Mouse (Mus musculus): ENCODE data around the gene Elovl7. TPM values are rescaled to one million over a fixed set of nuclear protein-coding genes. Genes with fewer than 3 reads are reported as not detected.
A peak's percentile ranks its signal among the peaks of the same experiment; 100 is the strongest.

Elovl7 gene
- polyA plus RNA-seq, 1 experiment from 2014 or later = 24.6 TPM

DNA sequence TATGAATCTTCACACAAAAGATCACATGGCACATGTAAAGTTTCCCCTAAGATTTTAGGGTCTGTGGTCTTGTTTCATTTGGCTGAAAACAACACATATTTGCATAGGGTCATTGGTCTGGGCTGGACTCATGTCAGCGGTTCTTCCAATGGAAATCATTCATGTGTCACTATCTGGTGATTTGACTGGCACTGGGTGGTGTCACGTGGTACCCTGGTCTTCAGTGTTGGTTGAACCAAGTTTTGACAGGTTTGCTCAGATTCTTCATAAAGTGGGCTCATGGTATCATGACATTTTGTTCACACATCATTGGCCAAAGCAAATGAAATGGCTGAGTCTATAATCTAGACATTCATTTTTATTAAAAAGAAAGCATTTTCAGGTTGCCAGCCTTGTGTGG is 103.2 kb downstream of the Elovl7 start:
- 92% methylated on average over 2 of the region's 2 CpGs for WGBS
- no peak overlapping the region for H3K27ac ChIP-seq (ENCODE audit: low read length)
- no peaks in the 10 kb centered on the region for H3K27me3 ChIP-seq (ENCODE audit: control insufficient read depth, insufficient read depth, low read length)
- H3K9ac ChIP-seq (replicated peaks; ENCODE audit: low read depth, low read length) = no peak overlapping the region
- H3K4me3 ChIP-seq (ENCODE audit: low read depth, low read length) = peak overlapping the region; percentile 76; the same call in 1 of the 2 replicates
- H3K4me2 ChIP-seq (replicated peaks; ENCODE audit: low read depth, low read length) = peak overlapping the region; percentile 92
- no peak for ATAC-seq (ENCODE audit: insufficient number of reproducible peaks, insufficient read depth, low FRiP score, low read depth)
- 0 out of 2 replicates have a peak, but pooled peaks cover 5% of the 10 kb centered on the region for H3K4me1 ChIP-seq (ENCODE audit: control insufficient read depth, insufficient read depth, low read length)
- no peaks in the 10 kb centered on the region for H3K36me3 ChIP-seq (ENCODE audit: control insufficient read depth, insufficient read depth, low read length)
- H3K9me3 ChIP-seq (ENCODE audit: control insufficient read depth, low read depth, low read length) = no peaks in the 10 kb centered on the region

DNA sequence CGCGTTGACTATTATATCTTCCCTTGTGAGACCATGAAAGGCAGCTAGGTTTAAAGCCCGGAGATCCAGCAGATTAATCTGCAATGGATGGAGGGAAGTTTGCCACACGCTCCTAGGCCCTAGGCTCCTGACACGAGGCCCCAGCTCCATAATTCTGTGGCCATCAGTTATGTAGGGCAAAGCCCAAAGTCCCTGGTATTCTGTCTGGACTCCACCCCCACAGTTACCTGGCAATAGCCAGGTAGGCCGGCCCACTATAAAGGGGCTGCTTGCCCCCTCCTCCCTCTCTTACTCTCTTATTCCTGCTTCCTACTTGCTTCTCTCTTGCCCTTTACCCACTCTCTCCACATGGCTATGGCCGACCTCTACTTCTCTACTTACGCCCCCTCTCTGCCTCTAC is 104.8 kb downstream of the Elovl7 start:
- no peak overlapping the region for H3K9ac ChIP-seq (replicated peaks; ENCODE audit: low read depth, low read length)

DNA sequence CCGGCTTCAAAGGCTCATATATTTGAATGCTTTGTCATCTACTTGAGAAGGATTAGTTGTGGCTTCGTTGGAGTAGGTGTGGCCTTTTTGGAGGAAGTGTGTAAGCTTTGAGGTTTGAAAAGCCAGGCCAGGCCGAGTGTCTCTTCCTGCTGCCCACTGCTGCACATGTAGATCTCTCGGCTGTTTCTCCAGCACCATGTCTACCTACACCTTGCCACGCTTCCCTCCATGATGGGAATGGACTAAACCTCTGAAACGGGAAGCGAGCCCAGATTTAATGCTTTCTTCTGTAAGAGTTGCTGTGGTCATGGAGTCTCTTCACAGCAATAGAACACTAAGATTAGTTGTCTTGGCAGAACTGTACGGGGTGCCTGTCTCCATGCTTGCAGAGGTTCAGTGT is 106.0 kb downstream of the Elovl7 start:
- no peaks in the 10 kb centered on the region for H3K27me3 ChIP-seq (ENCODE audit: control insufficient read depth, insufficient read depth, low read length)
- H3K9me3 ChIP-seq (ENCODE audit: control insufficient read depth, low read depth, low read length) = no peaks in the 10 kb centered on the region
- H3K36me3 ChIP-seq (ENCODE audit: control insufficient read depth, insufficient read depth, low read length) = peaks cover 8% of the 10 kb centered on the region
- no peak overlapping the region for H3K4me3 ChIP-seq (ENCODE audit: low read depth, low read length)
- ATAC-seq (ENCODE audit: insufficient number of reproducible peaks, insufficient read depth, low FRiP score, low read depth) = no peak
- no peak overlapping the region for H3K27ac ChIP-seq (ENCODE audit: low read length)
- no peak overlapping the region for H3K9ac ChIP-seq (replicated peaks; ENCODE audit: low read depth, low read length)
- 88% methylated on average over 8 of the region's 8 CpGs for WGBS
- H3K4me2 ChIP-seq (replicated peaks; ENCODE audit: low read depth, low read length) = no peak overlapping the region
- H3K4me1 ChIP-seq (ENCODE audit: control insufficient read depth, insufficient read depth, low read length) = 0 out of 2 replicates have a peak, but pooled peaks cover 5% of the 10 kb centered on the region

More for the DNA sequence above, 104.8 kb downstream of the Elovl7 start:
- Histone ChIP-seq H3K27me3 (ENCODE audit: control insufficient read depth, insufficient read depth, low read length) (no peaks in the 10 kb centered on the region), H3K4me3 (ENCODE audit: low read depth, low read length) (no peak overlapping the region), H3K9me3 (ENCODE audit: control insufficient read depth, low read depth, low read length) (no peaks in the 10 kb centered on the region), H3K36me3 (ENCODE audit: control insufficient read depth, insufficient read depth, low read length) (no peaks in the 10 kb centered on the region; the same call in 1 of the 2 replicates), H3K4me2 (replicated peaks; ENCODE audit: low read depth, low read length) (no peak overlapping the region), H3K4me1 (ENCODE audit: control insufficient read depth, insufficient read depth, low read length) (0 out of 2 replicates have a peak, but pooled peaks cover 5% of the 10 kb centered on the region), H3K27ac (ENCODE audit: low read length) (no peak overlapping the region)
- ATAC-seq (ENCODE audit: insufficient number of reproducible peaks, insufficient read depth, low FRiP score, low read depth) = no peak
- 94% methylated on average over 8 of the region's 8 CpGs for WGBS

DNA sequence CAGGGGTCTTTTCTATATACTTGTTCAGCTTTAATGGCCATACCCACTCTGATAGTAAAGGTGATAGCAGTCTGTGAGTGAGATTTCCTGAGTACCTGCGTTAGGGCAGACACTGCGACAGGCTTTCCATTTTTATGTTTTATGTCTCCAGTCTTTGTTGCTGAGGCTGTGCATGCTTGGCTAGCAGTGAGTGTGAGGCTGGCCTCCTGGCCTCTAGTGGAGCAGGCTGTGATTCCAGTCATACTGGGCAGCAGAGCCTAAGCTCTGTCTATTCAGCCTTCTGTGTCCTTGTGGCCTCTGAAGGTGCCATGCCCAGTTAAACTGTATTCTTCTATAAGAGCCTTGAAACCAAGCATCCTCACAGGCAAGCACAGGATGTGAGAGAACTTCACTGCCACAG is 108.3 kb downstream of the Elovl7 start:
- 83% methylated on average over 2 of the region's 2 CpGs for WGBS
- no peak overlapping the region for H3K4me2 ChIP-seq (replicated peaks; ENCODE audit: low read depth, low read length)
- H3K36me3 ChIP-seq (ENCODE audit: control insufficient read depth, insufficient read depth, low read length) = peaks cover 8% of the 10 kb centered on the region
- no peaks in the 10 kb centered on the region for H3K9me3 ChIP-seq (ENCODE audit: control insufficient read depth, low read depth, low read length)
- H3K27me3 ChIP-seq (ENCODE audit: control insufficient read depth, insufficient read depth, low read length) = no peaks in the 10 kb centered on the region
- H3K9ac ChIP-seq (replicated peaks; ENCODE audit: low read depth, low read length) = no peak overlapping the region
- no peaks in the 10 kb centered on the region for H3K4me1 ChIP-seq (ENCODE audit: control insufficient read depth, insufficient read depth, low read length)
- no peak for ATAC-seq (ENCODE audit: insufficient number of reproducible peaks, insufficient read depth, low FRiP score, low read depth)
- H3K4me3 ChIP-seq (ENCODE audit: low read depth, low read length) = no peak overlapping the region
- H3K27ac ChIP-seq (ENCODE audit: low read length) = no peak overlapping the region

GRCm38 (mm10) chr13:108323317-108323716 is 109.1 kb downstream of the Elovl7 start:
- 91% methylated on average over 2 of the region's 2 CpGs for WGBS
- H3K4me2 ChIP-seq (replicated peaks; ENCODE audit: low read depth, low read length) = no peak overlapping the region
- H3K9ac ChIP-seq (replicated peaks; ENCODE audit: low read depth, low read length) = no peak overlapping the region
- no peak for ATAC-seq (ENCODE audit: insufficient number of reproducible peaks, insufficient read depth, low FRiP score, low read depth)
- peaks cover 8% of the 10 kb centered on the region for H3K36me3 ChIP-seq (ENCODE audit: control insufficient read depth, insufficient read depth, low read length)
- no peaks in the 10 kb centered on the region for H3K4me1 ChIP-seq (ENCODE audit: control insufficient read depth, insufficient read depth, low read length)
- no peaks in the 10 kb centered on the region for H3K9me3 ChIP-seq (ENCODE audit: control insufficient read depth, low read depth, low read length)
- no peaks in the 10 kb centered on the region for H3K27me3 ChIP-seq (ENCODE audit: control insufficient read depth, insufficient read depth, low read length)
- no peak overlapping the region for H3K4me3 ChIP-seq (ENCODE audit: low read depth, low read length)
- H3K27ac ChIP-seq (ENCODE audit: low read length) = no peak overlapping the region

GRCm38 (mm10) chr13:108323866-108324829 is 109.9 kb downstream of the Elovl7 start:
- no peak for ATAC-seq (ENCODE audit: insufficient number of reproducible peaks, insufficient read depth, low FRiP score, low read depth)
- no peak overlapping the region for H3K27ac ChIP-seq (ENCODE audit: low read length)

DNA sequence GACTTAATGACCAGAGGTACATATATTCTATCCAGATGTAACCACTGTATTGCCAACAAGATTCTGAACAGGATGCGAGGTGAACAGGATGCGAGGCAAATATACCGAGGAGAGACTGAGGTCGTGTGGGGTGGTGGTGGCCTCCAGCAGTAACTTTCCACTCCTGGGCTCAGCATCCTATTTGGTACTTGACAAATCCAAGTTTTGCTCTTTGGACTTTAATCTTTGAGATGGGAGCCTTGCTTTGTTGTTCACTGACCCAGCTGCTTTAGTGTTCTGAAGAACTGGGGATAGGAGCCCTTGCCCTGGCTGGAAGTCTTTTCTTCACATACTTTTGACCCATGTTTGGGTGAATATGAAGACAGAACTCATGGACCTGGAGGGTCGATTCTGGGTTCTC is 111.7 kb downstream of the Elovl7 start:
- ATAC-seq (ENCODE audit: insufficient number of reproducible peaks, insufficient read depth, low FRiP score, low read depth) = no peak
- no peak overlapping the region for H3K27ac ChIP-seq (ENCODE audit: low read length)
- H3K27me3 ChIP-seq (ENCODE audit: control insufficient read depth, insufficient read depth, low read length) = no peaks in the 10 kb centered on the region
- H3K9ac ChIP-seq (replicated peaks; ENCODE audit: low read depth, low read length) = no peak overlapping the region
- H3K36me3 ChIP-seq (ENCODE audit: control insufficient read depth, insufficient read depth, low read length) = peaks cover 8% of the 10 kb centered on the region
- H3K4me1 ChIP-seq (ENCODE audit: control insufficient read depth, insufficient read depth, low read length) = no peaks in the 10 kb centered on the region
- 83% methylated on average over 5 of the region's 5 CpGs for WGBS
- H3K4me2 ChIP-seq (replicated peaks; ENCODE audit: low read depth, low read length) = no peak overlapping the region
- no peaks in the 10 kb centered on the region for H3K9me3 ChIP-seq (ENCODE audit: control insufficient read depth, low read depth, low read length)
- H3K4me3 ChIP-seq (ENCODE audit: low read depth, low read length) = no peak overlapping the region

More at GRCm38 (mm10) chr13:108323866-108324829, 109.9 kb downstream of the Elovl7 start:
- H3K27me3 ChIP-seq (ENCODE audit: control insufficient read depth, insufficient read depth, low read length) = no peaks in the 10 kb centered on the region
- no peak overlapping the region for H3K9ac ChIP-seq (replicated peaks; ENCODE audit: low read depth, low read length)
- H3K9me3 ChIP-seq (ENCODE audit: control insufficient read depth, low read depth, low read length) = no peaks in the 10 kb centered on the region
- no peaks in the 10 kb centered on the region for H3K4me1 ChIP-seq (ENCODE audit: control insufficient read depth, insufficient read depth, low read length)
- H3K4me2 ChIP-seq (replicated peaks; ENCODE audit: low read depth, low read length) = no peak overlapping the region
- no peak overlapping the region for H3K4me3 ChIP-seq (ENCODE audit: low read depth, low read length)
- WGBS = 92% methylated on average over 22 of the region's 22 CpGs
- peaks cover 8% of the 10 kb centered on the region for H3K36me3 ChIP-seq (ENCODE audit: control insufficient read depth, insufficient read depth, low read length)

DNA sequence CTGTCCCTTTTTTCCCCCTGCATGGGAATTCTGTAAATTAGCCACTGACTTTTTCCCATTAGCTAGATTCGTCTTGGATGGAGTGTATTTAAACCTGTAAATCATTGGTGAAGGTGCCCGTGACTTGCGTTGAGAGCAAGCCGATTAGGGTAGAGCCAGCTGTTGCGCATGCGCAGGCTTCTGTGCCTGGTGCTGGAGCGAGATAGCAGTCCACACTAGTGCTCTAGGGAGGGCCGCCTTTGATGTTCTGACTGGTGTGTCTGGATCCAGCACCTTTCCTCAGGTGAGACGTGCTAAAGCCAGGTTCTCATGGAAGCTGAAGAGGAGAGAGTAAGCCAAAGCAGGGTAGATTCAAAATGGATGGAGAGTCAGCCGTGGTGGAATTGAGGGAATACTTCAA is 112.1 kb downstream of the Elovl7 start:
- H3K9me3 ChIP-seq (ENCODE audit: control insufficient read depth, low read depth, low read length) = no peaks in the 10 kb centered on the region
- no peak overlapping the region for H3K27ac ChIP-seq (ENCODE audit: low read length)
- WGBS = 90% methylated on average over 10 of the region's 10 CpGs
- no peaks in the 10 kb centered on the region for H3K4me1 ChIP-seq (ENCODE audit: control insufficient read depth, insufficient read depth, low read length)
- H3K4me3 ChIP-seq (ENCODE audit: low read depth, low read length) = no peak overlapping the region
- no peak overlapping the region for H3K4me2 ChIP-seq (replicated peaks; ENCODE audit: low read depth, low read length)
- H3K27me3 ChIP-seq (ENCODE audit: control insufficient read depth, insufficient read depth, low read length) = no peaks in the 10 kb centered on the region
- H3K36me3 ChIP-seq (ENCODE audit: control insufficient read depth, insufficient read depth, low read length) = peaks cover 8% of the 10 kb centered on the region
- no peak for ATAC-seq (ENCODE audit: insufficient number of reproducible peaks, insufficient read depth, low FRiP score, low read depth)
- no peak overlapping the region for H3K9ac ChIP-seq (replicated peaks; ENCODE audit: low read depth, low read length)

Measured in stomach, embryonic 14.5 days (tissue).